Mouse (Mus musculus): Measurements from ENCODE around the gene Tmx4. TPM values are rescaled to one million over a fixed set of nuclear protein-coding genes. Genes with fewer than 3 reads are reported as not detected.

Tmx4 gene
- polyA plus RNA-seq, 1 experiment: 66.9 TPM

DNA sequence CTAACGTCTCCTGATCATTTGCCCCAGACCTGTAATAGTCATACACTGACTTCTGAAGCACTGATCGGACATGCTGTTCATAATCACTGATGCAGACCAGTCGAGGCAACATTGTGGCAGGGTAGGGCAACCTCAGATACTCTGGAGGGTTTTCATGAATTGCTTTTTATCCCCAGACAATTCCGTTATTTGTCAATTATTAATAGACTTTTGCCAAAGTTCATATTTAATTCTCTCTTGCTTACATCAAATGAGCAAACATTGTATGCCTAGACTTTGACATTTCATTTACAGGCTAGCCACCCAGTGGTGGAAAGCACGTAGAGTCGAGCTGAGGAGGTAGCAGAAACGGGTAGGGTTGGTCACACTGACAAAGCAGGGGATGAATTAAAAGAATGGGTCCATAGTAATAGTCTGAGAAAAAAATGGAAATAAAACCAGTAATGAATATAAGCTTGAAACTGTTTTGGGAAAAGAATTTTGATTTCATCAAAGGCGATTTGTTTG lies 89.7 kb downstream of the Tmx4 start, which contains the start of gene Hao1:
Gene Hao1, minus strand, starts transcription at position 148 of the 507 bp plus-strand sequence.
- no peak for DNase-seq (ENCODE audit: low read depth)
- no peak for TF ChIP-seq POLR2A (IDR thresholded peaks at IDR 0.05; ENCODE audit: borderline replicate concordance, extremely low read depth, insufficient read depth, insufficient read length, poor library complexity, severe bottlenecking)
- TF ChIP-seq CTCF (IDR thresholded peaks at IDR 0.05; ENCODE audit: borderline replicate concordance, extremely low read depth, insufficient read depth, insufficient read length): no peak

DNA sequence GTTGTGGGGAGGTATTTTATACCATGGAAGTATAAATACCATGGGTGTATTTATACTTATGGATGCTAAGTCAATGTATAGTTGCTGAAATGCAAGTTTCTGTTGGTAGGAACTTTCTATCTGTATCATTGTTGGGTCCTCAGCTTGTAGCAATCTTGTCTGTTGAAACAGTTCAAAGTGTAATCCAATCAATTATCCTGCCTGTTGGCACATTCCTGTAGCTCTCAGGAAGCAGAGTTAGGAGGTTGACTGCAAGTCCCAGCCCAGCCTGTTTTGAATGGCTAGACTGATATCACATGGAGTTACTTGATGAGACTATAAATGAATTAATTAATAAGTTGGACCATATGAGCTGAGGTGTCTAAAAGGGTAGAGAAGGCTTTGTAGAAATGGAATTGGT lies 91.6 kb downstream of the Tmx4 start:
- TF ChIP-seq CTCF (IDR thresholded peaks at IDR 0.05; ENCODE audit: borderline replicate concordance, extremely low read depth, insufficient read depth, insufficient read length): no peak
- no peak for TF ChIP-seq POLR2A (IDR thresholded peaks at IDR 0.05; ENCODE audit: borderline replicate concordance, extremely low read depth, insufficient read depth, insufficient read length, poor library complexity, severe bottlenecking)
- DNase-seq (ENCODE audit: low read depth): no peak

DNA sequence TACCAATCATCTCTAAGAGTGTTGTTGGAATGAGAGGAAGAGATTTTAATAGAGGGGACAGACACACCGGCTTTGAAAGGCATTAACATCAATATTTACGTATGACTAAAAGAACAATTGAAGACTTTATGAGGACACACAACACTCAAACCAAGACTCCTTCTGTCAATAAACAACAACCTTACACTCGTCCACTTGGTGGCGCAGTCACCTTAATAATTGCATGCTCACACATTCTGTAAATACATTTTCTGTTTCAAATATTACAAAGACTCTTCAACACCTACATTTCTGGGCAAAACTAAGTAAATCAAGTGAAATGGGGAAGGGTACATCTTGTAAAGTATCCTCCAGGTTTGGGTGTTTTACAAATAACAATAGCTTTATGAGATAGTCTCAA lies 94.2 kb downstream of the Tmx4 start:
- peak; percentile 81 for DNase-seq (ENCODE audit: low read depth)
- TF ChIP-seq CTCF (IDR thresholded peaks at IDR 0.05; ENCODE audit: borderline replicate concordance, extremely low read depth, insufficient read depth, insufficient read length): peak; percentile 54; the same call in 1 of the 2 replicates
- no peak for TF ChIP-seq POLR2A (IDR thresholded peaks at IDR 0.05; ENCODE audit: borderline replicate concordance, extremely low read depth, insufficient read depth, insufficient read length, poor library complexity, severe bottlenecking)

DNA sequence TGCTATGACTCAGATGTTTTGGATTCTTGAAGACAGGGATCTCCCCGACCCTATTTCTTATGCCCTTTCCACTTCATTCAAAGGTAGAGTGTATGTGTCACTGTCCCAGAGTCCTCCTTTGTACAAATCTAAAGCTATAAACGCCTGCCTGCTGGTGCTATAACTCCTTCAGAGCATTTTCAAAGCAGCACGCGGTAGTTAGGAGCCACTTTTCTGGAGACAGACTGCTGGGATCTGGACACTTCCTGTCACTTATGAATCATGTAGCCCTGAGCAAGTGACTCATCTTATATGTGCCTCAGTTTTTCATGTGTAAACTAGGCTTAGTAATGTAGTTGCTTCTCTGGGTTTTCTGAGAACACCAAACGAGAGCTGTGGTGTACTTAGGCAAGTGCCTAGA lies 98.8 kb downstream of the Tmx4 start:
- peak; percentile 4 for DNase-seq (ENCODE audit: low read depth)
- TF ChIP-seq CTCF (IDR thresholded peaks at IDR 0.05; ENCODE audit: borderline replicate concordance, extremely low read depth, insufficient read depth, insufficient read length) (no peak), POLR2A (IDR thresholded peaks at IDR 0.05; ENCODE audit: borderline replicate concordance, extremely low read depth, insufficient read depth, insufficient read length, poor library complexity, severe bottlenecking) (no peak)

DNA sequence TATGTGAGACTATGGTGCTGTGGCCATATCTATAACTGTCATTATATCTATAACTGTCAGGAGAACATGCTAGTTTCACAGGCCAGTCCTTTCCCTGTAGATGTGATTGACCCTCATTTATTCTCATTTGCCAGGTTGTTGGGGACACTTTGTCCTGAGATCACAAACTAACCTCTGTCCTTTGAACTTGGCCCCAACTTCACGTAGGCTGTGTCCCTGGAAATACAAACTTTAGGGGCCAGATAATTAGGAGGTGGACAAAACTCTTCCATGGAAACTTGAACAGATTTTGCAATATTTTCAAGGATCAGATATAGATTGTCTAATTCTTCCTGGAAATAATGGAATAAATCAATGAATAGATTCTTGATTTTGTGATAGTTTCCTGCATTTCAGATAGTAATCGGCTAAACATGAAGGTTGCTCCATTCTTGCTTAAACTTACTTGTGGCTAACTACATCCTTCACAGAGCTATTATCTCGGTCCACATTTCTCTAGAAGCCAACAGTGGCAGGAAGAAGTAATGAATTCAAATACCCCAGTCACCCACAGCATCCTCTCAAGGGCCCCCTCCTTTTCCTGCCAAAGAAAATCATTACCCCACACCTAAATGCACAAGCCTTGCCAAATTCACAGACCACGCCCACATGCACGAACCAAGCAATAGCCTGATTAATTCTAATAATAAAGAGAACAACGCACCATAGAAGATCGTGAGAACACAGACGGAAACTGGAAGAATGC lies 99.5 kb downstream of the Tmx4 start:
- peak; percentile 27 for DNase-seq (ENCODE audit: low read depth)

More for the DNA sequence above, 99.5 kb downstream of the Tmx4 start:
- no peak for TF ChIP-seq POLR2A (IDR thresholded peaks at IDR 0.05; ENCODE audit: borderline replicate concordance, extremely low read depth, insufficient read depth, insufficient read length, poor library complexity, severe bottlenecking)
- TF ChIP-seq CTCF (IDR thresholded peaks at IDR 0.05; ENCODE audit: borderline replicate concordance, extremely low read depth, insufficient read depth, insufficient read length): no peak

Other genes starting within 250 kb of the Tmx4 start
- 0.04 TPM in 1 of 2 replicates, not detected in the other for gene Hao1, start 89.8 kb downstream of the Tmx4 start, polyA plus RNA-seq (2012; rRNA removed)
- gene Plcb1, start 141.9 kb upstream of the Tmx4 start, polyA plus RNA-seq (2012; rRNA removed): 8.5 and 15.2 TPM in 2 replicates